Mouse (Mus musculus) ES-E14 (cell line): Measurements from ENCODE around the gene Rasl11a. TPM values are rescaled to one million over a fixed set of nuclear protein-coding genes. Genes with fewer than 3 reads are reported as not detected.

Experiments
- DNase-seq: peaks from one replicate; pipeline ENCODE4 v3.0.0-alpha.2; 2013; ENCODE audit warnings: low read depth, low spot score
- H3K27ac ChIP-seq: 2 replicates; pipeline ENCODE4 v1.5.1; 2012; ENCODE audit warnings: low read depth, mild to moderate bottlenecking, low read length, moderate library complexity, mixed read lengths; ENCODE audit not compliant: poor library complexity, insufficient read depth, severe bottlenecking
- H3K36me3 ChIP-seq: 2 replicates; pipeline ENCODE4 v1.6.1; 2012; ENCODE audit warnings: mild to moderate bottlenecking, low read length, moderate library complexity, mixed read lengths; ENCODE audit not compliant: control insufficient read depth, poor library complexity, insufficient read depth, severe bottlenecking
- H3K4me1 ChIP-seq, 2 experiments: fragments of 150-350 bp in 1 of 2; sonication (generic) in 1 of 2; 2 replicates each; pipeline ENCODE4 v1.6.1; 2012; ENCODE audit warnings: low read length in 2 of 2, mild to moderate bottlenecking in 1 of 2, mixed read lengths in 1 of 2; ENCODE audit not compliant: control insufficient read depth in 2 of 2, insufficient read depth in 2 of 2, poor library complexity in 1 of 2
- H3K4me3 ChIP-seq, 2 experiments: fragments of 150-350 bp in 1 of 2; sonication (generic) in 1 of 2; 2 replicates each; pipeline ENCODE4 v1.5.1; 2012; ENCODE audit warnings: low read length in 2 of 2, low read depth in 1 of 2, mild to moderate bottlenecking in 1 of 2, mixed read lengths in 1 of 2; ENCODE audit not compliant: insufficient read depth in 1 of 2, poor library complexity in 1 of 2, severe bottlenecking in 1 of 2
- H3K9ac ChIP-seq: 2 replicates; pipeline ENCODE4 v1.6.1; 2012; ENCODE audit warnings: low read depth, mild to moderate bottlenecking, low read length, mixed read lengths; ENCODE audit not compliant: poor library complexity, insufficient read depth, severe bottlenecking
- H3K9me3 ChIP-seq: fragments of 150-350 bp; sonication (generic); 2 replicates; pipeline ENCODE4 v1.6.1; 2012; ENCODE audit warnings: low read depth, mild to moderate bottlenecking, low read length; ENCODE audit not compliant: control insufficient read depth, insufficient read depth
- CHD2 ChIP-seq: IDR thresholded peaks from 2 replicates; pipeline ENCODE4 v1.6.1; 2014; ENCODE audit warnings: mild to moderate bottlenecking, low read depth, low read length, inconsistent platforms
- HCFC1 ChIP-seq: IDR thresholded peaks from 2 replicates; pipeline ENCODE4 v1.6.1; 2012; ENCODE audit warnings: low read length, inconsistent platforms, borderline replicate concordance; ENCODE audit not compliant: insufficient read depth
- MAFK ChIP-seq: IDR thresholded peaks from 2 replicates; pipeline ENCODE4 v1.6.1; 2014; ENCODE audit warnings: mild to moderate bottlenecking, low read depth, low read length, inconsistent platforms; ENCODE audit not compliant: insufficient read depth
- ZC3H11A ChIP-seq: IDR thresholded peaks from 2 replicates; pipeline ENCODE4 v1.6.1; 2012; ENCODE audit warnings: low read depth, mild to moderate bottlenecking, inconsistent platforms, low read length, borderline replicate concordance
- ZNF384 ChIP-seq: IDR thresholded peaks from 2 replicates; pipeline ENCODE4 v1.6.1; 2012; ENCODE audit warnings: low read depth, low read length, inconsistent platforms
- in situ Hi-C, 2 experiments: fragments of 600-800 bp; cut with MboI; formaldehyde crosslinking; loops; one replicate each; pipeline ENCODE4 v1.15.1; 2025; ENCODE audit warnings: low sequenced_read_pairs in 2 of 2, inconsistent platforms in 1 of 2; ENCODE audit not compliant: unreplicated experiment in 2 of 2
- total RNA-seq: library from RNA; depleted of rRNA; stranded (reverse); fragments of 300-350 nt; gene quantifications from 2 replicates; pipeline ENCODE4 v1.2.3, GENCODE M21; 2012

The Rasl11a gene
- total RNA-seq, 1 experiment = 7.3 TPM

DNA sequence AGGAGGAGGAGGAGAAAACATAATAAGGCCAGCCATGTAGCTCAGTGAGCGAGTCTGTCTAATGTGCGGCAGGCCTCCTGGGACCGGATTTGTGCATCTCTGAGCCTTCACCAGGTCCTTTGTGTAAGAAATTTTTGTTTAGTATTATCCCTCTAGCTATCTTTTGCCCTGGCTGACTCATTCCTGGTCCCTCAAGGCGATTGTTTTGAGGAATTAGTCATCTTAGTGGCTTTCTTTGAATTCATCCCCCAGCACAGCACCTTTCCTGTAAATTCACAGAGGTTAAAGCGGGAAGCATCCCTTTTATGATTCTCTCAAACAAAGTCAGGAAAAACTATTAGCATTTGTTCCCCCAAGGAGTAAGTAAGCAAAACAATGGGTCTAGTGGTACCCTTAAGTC lies 32.0 kb upstream of the Rasl11a start:
- no peak for TF ChIP-seq ZC3H11A
- no peak for TF ChIP-seq ZNF384
- TF ChIP-seq HCFC1 = no peak
- no peak for TF ChIP-seq CHD2
- H3K36me3 ChIP-seq = no peaks in the 10 kb centered on the region
- no peak overlapping the region for H3K9ac ChIP-seq
- no peaks in the 10 kb centered on the region for H3K9me3 ChIP-seq
- no peak overlapping the region for H3K27ac ChIP-seq
- in situ Hi-C loops = no loop called here
- DNase-seq = no peak
- H3K4me3 ChIP-seq = no peak overlapping the region
- H3K4me1 ChIP-seq = no peaks in the 10 kb centered on the region

DNA sequence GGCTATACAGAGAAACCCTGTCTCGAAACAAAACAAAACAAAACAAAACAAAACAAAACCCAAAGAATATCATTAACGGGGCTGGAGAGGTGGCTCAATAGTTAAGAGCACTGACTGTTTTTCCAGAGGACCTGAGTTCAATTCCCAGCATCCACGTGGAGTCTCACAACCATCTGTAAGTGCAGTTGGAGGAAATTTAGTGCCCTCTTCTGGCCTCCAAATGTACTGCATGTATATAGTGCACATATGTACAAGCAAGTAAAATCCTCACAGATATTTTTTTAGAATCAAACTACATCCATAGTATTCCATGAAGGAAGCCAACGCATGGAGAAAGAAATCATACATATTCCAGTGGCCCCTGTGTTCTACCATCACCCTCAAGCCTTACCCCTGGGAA lies 31.4 kb upstream of the Rasl11a start:
- H3K9me3 ChIP-seq = no peaks in the 10 kb centered on the region
- H3K9ac ChIP-seq = no peak overlapping the region
- in situ Hi-C loops = no loop called here
- no peaks in the 10 kb centered on the region for H3K4me1 ChIP-seq
- TF ChIP-seq MAFK (no peak), HCFC1 (no peak), ZNF384 (no peak), ZC3H11A (no peak), CHD2 (no peak)
- H3K27ac ChIP-seq = no peak overlapping the region
- no peak for DNase-seq
- no peak overlapping the region for H3K4me3 ChIP-seq
- no peaks in the 10 kb centered on the region for H3K36me3 ChIP-seq

DNA sequence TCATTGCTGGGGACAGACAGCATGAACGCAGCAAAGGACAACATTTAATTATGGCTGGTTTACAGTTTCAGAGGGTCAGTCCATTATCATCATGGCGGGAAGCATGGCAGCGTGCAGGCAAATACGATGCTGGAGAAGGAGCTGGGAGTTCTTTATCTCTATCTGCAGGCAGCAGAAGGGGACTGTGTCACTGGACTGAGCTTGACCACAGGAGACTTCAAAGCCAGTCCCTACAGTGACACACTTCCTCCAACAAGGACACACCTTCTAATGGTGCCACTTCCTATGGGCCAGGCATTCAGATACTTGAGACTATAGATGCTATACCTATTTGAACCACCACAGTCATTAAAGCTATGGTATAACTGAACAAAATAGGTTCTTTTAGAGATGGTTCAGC lies 29.5 kb upstream of the Rasl11a start:
- TF ChIP-seq MAFK (no peak), HCFC1 (no peak), ZC3H11A (no peak)
- H3K36me3 ChIP-seq = no peaks in the 10 kb centered on the region
- H3K9me3 ChIP-seq = no peaks in the 10 kb centered on the region
- no peak overlapping the region for H3K4me3 ChIP-seq
- H3K9ac ChIP-seq = no peak overlapping the region
- H3K27ac ChIP-seq = no peak overlapping the region
- in situ Hi-C loops = loop anchor here in 1 of 2 experiments (5.0 kb wide), 1 partner anchor 108 kb away; no protein-coding TSS in a partner anchor
- DNase-seq = no peak
- H3K4me1 ChIP-seq = no peaks in the 10 kb centered on the region

DNA sequence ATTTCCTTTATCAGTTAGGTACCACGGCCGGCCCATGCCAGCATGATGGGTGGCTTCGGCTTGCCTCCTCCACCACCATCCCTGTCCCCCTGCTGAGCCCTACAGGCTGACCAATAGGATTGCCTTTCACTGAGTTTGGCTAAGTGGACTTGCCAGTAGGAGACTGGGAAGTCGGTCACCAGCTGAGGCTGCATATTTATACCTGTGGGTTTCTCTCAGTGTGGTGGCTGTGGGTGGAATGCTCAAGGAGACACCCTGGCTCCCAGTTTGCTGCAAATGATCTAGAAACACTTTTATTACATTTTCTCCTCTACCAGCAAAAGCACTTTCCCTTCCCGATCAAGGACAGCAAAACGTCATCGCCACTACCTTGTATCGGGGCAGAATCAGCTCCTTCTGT lies 27.3 kb upstream of the Rasl11a start:
- no peak for DNase-seq
- no peaks in the 10 kb centered on the region for H3K9me3 ChIP-seq
- H3K4me1 ChIP-seq = no peaks in the 10 kb centered on the region
- TF ChIP-seq ZNF384 = no peak
- no peak for TF ChIP-seq CHD2
- no peak for TF ChIP-seq ZC3H11A
- TF ChIP-seq MAFK = no peak
- no peak for TF ChIP-seq HCFC1
- no peaks in the 10 kb centered on the region for H3K36me3 ChIP-seq
- no peak overlapping the region for H3K27ac ChIP-seq
- in situ Hi-C loops = loop anchor here in 1 of 2 experiments (5.0 kb wide), 1 partner anchor 110 kb away; no protein-coding TSS in a partner anchor
- no peak overlapping the region for H3K9ac ChIP-seq
- no peak overlapping the region for H3K4me3 ChIP-seq

DNA sequence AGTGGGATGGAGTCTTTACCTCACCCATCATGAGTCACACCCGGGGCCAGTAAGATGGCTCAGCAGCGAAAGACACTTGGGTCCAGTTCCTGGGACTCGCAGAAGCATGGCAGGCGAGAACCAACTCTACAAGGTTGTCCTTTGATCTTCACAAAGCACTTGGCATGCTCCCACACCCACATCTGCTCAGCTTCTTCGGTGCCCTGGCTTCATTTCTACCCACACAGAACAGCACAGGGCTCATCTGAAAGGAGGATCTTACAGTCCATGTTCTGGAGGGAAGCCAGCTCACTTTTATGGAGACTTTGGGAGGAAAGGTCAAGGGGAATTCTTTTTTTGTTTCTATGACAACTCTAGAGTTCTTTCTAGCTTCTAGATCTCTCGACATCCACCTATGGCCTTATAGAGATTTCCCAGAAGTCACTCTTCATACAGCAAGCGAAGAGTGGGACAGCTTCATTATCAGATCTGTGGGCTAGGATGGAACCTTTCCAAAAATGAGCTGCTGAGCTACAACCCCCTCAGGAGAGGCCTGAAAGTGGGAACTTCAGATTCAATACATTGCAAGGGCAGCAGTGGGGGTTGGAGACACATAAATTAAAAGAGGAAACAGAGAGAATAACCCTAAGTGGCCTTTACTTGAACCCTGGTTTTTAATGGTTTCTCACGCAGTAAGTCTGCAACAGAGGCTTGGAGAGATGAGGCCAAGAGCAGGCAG lies 25.8 kb upstream of the Rasl11a start:
- no peak for DNase-seq
- Histone ChIP-seq H3K4me1 (no peaks in the 10 kb centered on the region), H3K9me3 (no peaks in the 10 kb centered on the region), H3K4me3 (no peak overlapping the region), H3K27ac (no peak overlapping the region), H3K36me3 (no peaks in the 10 kb centered on the region), H3K9ac (no peak overlapping the region)
- TF ChIP-seq ZC3H11A = no peak
- TF ChIP-seq HCFC1 = no peak
- no peak for TF ChIP-seq MAFK
- no peak for TF ChIP-seq ZNF384
- no peak for TF ChIP-seq CHD2
- in situ Hi-C loops = loop anchor here in 1 of 2 experiments (5.0 kb wide), 1 partner anchor 112 kb away; no protein-coding TSS in a partner anchor
